Mouse (Mus musculus): ENCODE measurements around the gene Myadm. TPM values are rescaled to one million over a fixed set of nuclear protein-coding genes. Genes with fewer than 3 reads are reported as not detected.

The Myadm gene
- total and polyA plus RNA-seq, 3 experiments: 0.62 to 7.4 TPM; not detected in 1

GRCm38 (mm10) chr7:3331581-3332223 lies 42.8 kb downstream of the Myadm start:
- Histone ChIP-seq H3K4me3 (ENCODE audit: control insufficient read depth in 1 of 2, insufficient read depth in 1 of 2, low read depth in 2 of 2, low read length in 2 of 2) (no peak overlapping the region), H3K9me3 (replicated peaks; ENCODE audit: insufficient read depth, low read length) (no peaks in the 10 kb centered on the region), H3K27me3 (ENCODE audit: control insufficient read depth in 1 of 2, insufficient read depth in 2 of 2, low read length in 2 of 2) (peaks cover 0 to 1% of the 10 kb centered on the region in 2 experiments; a peak in 2 of 4 replicates), H3K79me2 (ENCODE audit: control insufficient read depth, insufficient read depth, low read length, poor library complexity) (no peaks in the 10 kb centered on the region), H3K9ac (ENCODE audit: control insufficient read depth, low read depth, low read length, poor library complexity, severe bottlenecking) (no peak overlapping the region), H3K27ac (ENCODE audit: control insufficient read depth, low read depth, low read length) (no peak overlapping the region), H3K36me3 (ENCODE audit: control insufficient read depth in 1 of 2, insufficient read depth in 2 of 2, low read length in 2 of 2) (no peaks in the 10 kb centered on the region), H3K4me1 (ENCODE audit: control insufficient read depth in 1 of 2, insufficient read depth in 2 of 2, low read length in 2 of 2) (no peaks in the 10 kb centered on the region)
- TF ChIP-seq KAT2A (conservative IDR thresholded peaks at IDR 0.05; ENCODE audit: low read depth, low read length) (no peak), HCFC1 (IDR thresholded peaks at IDR 0.05; ENCODE audit: low read depth, low read length) (peak; percentile 70)
- DNase-seq (ENCODE audit: low read depth, low spot score): no peak

DNA sequence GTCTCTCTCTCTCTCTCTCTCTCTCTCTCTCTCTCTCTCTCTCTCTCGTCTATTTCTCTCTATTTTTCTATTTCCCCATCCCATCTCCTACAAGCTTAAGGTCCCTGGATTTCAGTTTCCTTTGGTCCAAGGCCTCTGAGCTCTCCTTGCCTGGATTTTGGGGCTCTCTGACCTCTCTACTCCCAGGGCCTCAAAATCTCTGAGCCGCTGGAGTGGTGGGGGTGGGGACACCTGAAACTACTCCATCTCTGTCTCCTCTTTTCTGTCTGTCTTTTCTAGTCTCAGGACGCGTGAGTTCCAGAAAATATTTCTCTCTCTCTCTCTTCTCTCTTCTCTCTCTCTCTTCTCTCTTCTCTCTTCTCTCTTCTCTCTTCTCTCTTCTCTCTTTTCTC lies 43.3 kb downstream of the Myadm start:
- Histone ChIP-seq H3K79me2 (ENCODE audit: control insufficient read depth, insufficient read depth, low read length, poor library complexity) (no peaks in the 10 kb centered on the region), H3K36me3 (ENCODE audit: control insufficient read depth in 1 of 2, insufficient read depth in 2 of 2, low read length in 2 of 2) (no peaks in the 10 kb centered on the region), H3K27me3 (ENCODE audit: control insufficient read depth in 1 of 2, insufficient read depth in 2 of 2, low read length in 2 of 2) (peaks cover 0 to 1% of the 10 kb centered on the region in 2 experiments; a peak in 2 of 4 replicates), H3K9me3 (replicated peaks; ENCODE audit: insufficient read depth, low read length) (no peaks in the 10 kb centered on the region), H3K9ac (ENCODE audit: control insufficient read depth, low read depth, low read length, poor library complexity, severe bottlenecking) (no peak overlapping the region), H3K27ac (ENCODE audit: control insufficient read depth, low read depth, low read length) (no peak overlapping the region), H3K4me1 (ENCODE audit: control insufficient read depth in 1 of 2, insufficient read depth in 2 of 2, low read length in 2 of 2) (no peaks in the 10 kb centered on the region), H3K4me3 (ENCODE audit: control insufficient read depth in 1 of 2, insufficient read depth in 1 of 2, low read depth in 2 of 2, low read length in 2 of 2) (no peak overlapping the region)
- DNase-seq (ENCODE audit: low read depth, low spot score): no peak
- TF ChIP-seq ZKSCAN1 (IDR thresholded peaks at IDR 0.05; ENCODE audit: low read depth, low read length) (no peak), KAT2A (conservative IDR thresholded peaks at IDR 0.05; ENCODE audit: low read depth, low read length) (no peak), MXI1 (IDR thresholded peaks at IDR 0.05; ENCODE audit: low read depth, low read length) (no peak), RCOR1 (IDR thresholded peaks at IDR 0.05; ENCODE audit: low read depth, low read length) (no peak), ZMIZ1 (IDR thresholded peaks at IDR 0.05; ENCODE audit: low read depth, low read length) (no peak), USF2 (IDR thresholded peaks at IDR 0.05; ENCODE audit: borderline replicate concordance in 1 of 2, insufficient read depth in 1 of 2, low read depth in 1 of 2, low read length in 2 of 2) (no peak), ETS1 (IDR thresholded peaks at IDR 0.05; ENCODE audit: low read depth, low read length) (no peak), CHD1 (IDR thresholded peaks at IDR 0.05; ENCODE audit: low read depth, low read length) (no peak), MAX (IDR thresholded peaks at IDR 0.05; ENCODE audit: low read length) (no peak), MAZ (IDR thresholded peaks at IDR 0.05; ENCODE audit: low read depth, low read length) (no peak), JUND (IDR thresholded peaks at IDR 0.05; ENCODE audit: low read depth, low read length) (no peak), GABPA (IDR thresholded peaks at IDR 0.05; ENCODE audit: low read depth, low read length) (no peak), MYC (IDR thresholded peaks at IDR 0.05; ENCODE audit: low read depth, low read length) (no peak), ZNF384 (IDR thresholded peaks at IDR 0.05; ENCODE audit: low read depth, low read length) (no peak), BHLHE40 (IDR thresholded peaks at IDR 0.05; ENCODE audit: borderline replicate concordance, low read depth, low read length) (no peak)
